Mouse (Mus musculus) cerebellum, adult 2 months (tissue): ENCODE data around the gene Shcbp1l. TPM values are rescaled to one million over a fixed set of nuclear protein-coding genes. Genes with fewer than 3 reads are reported as not detected.

Experiments
- DNase-seq, 2 experiments: peaks; one replicate each; pipeline ENCODE4 v3.0.0; 2021
- H3K27ac ChIP-seq: fragments of 200-500 bp; 2 replicates; pipeline ENCODE4 v1.5.1; 2012; ENCODE audit warnings: low read length, control low read depth, inconsistent platforms; ENCODE audit not compliant: insufficient read depth
- H3K27me3 ChIP-seq: fragments of 200-500 bp; 2 replicates; pipeline ENCODE4 v1.6.1; 2012; ENCODE audit warnings: inconsistent platforms, mild to moderate bottlenecking, low read length, moderate library complexity; ENCODE audit not compliant: control insufficient read depth, insufficient read depth
- H3K4me1 ChIP-seq: fragments of 200-500 bp; 2 replicates; pipeline ENCODE4 v1.6.1; 2011; ENCODE audit warnings: low read length; ENCODE audit not compliant: control insufficient read depth, insufficient read depth
- H3K4me3 ChIP-seq: fragments of 200-500 bp; replicated peaks from 2 replicates; pipeline ENCODE3; 2011; ENCODE audit warnings: mild to moderate bottlenecking, low read depth, low read length, control low read depth; ENCODE audit not compliant: insufficient read depth
- CTCF ChIP-seq: fragments of 200-500 bp; IDR thresholded peaks from 2 replicates; pipeline ENCODE4 v1.5.1; 2011; ENCODE audit warnings: low read depth, mild to moderate bottlenecking, control low read depth, low read length, moderate library complexity, borderline replicate concordance; ENCODE audit not compliant: insufficient read depth
- POLR2A ChIP-seq: fragments of 200-500 bp; IDR thresholded peaks from 2 replicates; pipeline ENCODE4 v1.6.1; 2011; ENCODE audit warnings: low read length, control low read depth, borderline replicate concordance; ENCODE audit not compliant: insufficient read depth
- WGBS: fragments of 180-500 bp; shearing (Covaris S2); methylation state at CpG from one replicate; pipeline ENCODE4 v1.1.7; 2018; 5-methylcytosine and 5-hydroxymethylcytosine counted together
- polyA plus RNA-seq: library from polyadenylated mRNA; depleted of rRNA; stranded (reverse); fragments of >200 nt; gene quantifications from 2 replicates; pipeline ENCODE4 v1.2.3, GENCODE M21; 2012

The Shcbp1l gene
- polyA plus RNA-seq, 1 experiment, result 7.0 TPM

DNA sequence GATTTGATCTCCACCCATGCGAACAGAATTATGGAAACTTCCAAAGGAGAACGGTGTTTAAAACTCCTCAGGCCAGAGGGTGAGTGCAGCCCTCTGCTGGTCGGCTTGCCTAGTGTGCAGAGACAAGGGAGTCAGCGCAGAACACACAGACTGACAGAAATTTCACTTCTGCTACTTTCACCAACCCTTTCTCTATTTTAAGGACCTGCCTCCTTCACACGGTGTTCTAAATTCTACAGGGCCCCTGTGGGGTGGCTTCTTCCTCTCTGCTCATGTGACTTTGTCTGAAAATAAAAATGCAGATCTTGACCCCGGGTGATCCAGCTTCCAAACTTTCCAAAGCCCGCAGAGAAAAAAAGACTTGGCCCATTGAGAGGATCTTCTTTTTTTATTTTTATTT, 64.2 kb downstream of the Shcbp1l start:
- WGBS, result 48% methylated on average over 7 of the region's 7 CpGs
- Histone ChIP-seq H3K27me3 (no peaks in the 10 kb centered on the region), H3K4me1 (peaks cover 4% of the 10 kb centered on the region; the same call in 1 of the 2 replicates), H3K27ac (no peak overlapping the region), H3K4me3 (no peak overlapping the region)
- DNase-seq, result no peak
- TF ChIP-seq CTCF, result no peak
- TF ChIP-seq POLR2A, result no peak

GRCm38 (mm10) chr1:153489540-153489939, 64.6 kb downstream of the Shcbp1l start:
- TF ChIP-seq POLR2A (no peak), CTCF (no peak)
- no peak for DNase-seq
- H3K4me3 ChIP-seq, result no peak overlapping the region
- 57% methylated on average over 2 of the region's 2 CpGs for WGBS
- peaks cover 4% of the 10 kb centered on the region; the same call in 1 of the 2 replicates for H3K4me1 ChIP-seq
- H3K27ac ChIP-seq, result no peak overlapping the region
- H3K27me3 ChIP-seq, result no peaks in the 10 kb centered on the region

- 84% methylated on average over 4 of the region's 4 CpGs for WGBS
- Histone ChIP-seq H3K4me3 (no peak overlapping the region), H3K27ac (no peak overlapping the region), H3K27me3 (no peaks in the 10 kb centered on the region), H3K4me1 (peaks cover 4% of the 10 kb centered on the region; the same call in 1 of the 2 replicates)
- DNase-seq, result no peak
- TF ChIP-seq CTCF, result no peak
These were observed 65.0 kb downstream of the Shcbp1l start for GRCm38 (mm10) chr1:153489963-153490362.

GRCm38 (mm10) chr1:153491345-153491744, 66.4 kb downstream of the Shcbp1l start:
- Histone ChIP-seq H3K4me3 (no peak overlapping the region), H3K27ac (no peak overlapping the region), H3K4me1 (no peaks in the 10 kb centered on the region), H3K27me3 (no peaks in the 10 kb centered on the region)
- DNase-seq, result no peak
- TF ChIP-seq POLR2A (no peak), CTCF (no peak)
- 93% methylated on average over 2 of the region's 2 CpGs for WGBS

GRCm38 (mm10) chr1:153491822-153492221, 66.9 kb downstream of the Shcbp1l start:
- no peak for DNase-seq
- Histone ChIP-seq H3K4me3 (no peak overlapping the region), H3K27me3 (no peaks in the 10 kb centered on the region), H3K4me1 (no peaks in the 10 kb centered on the region), H3K27ac (no peak overlapping the region)
- no peak for TF ChIP-seq POLR2A
- no peak for TF ChIP-seq CTCF
- WGBS, result 87% methylated on average over 1 of the region's 1 CpGs

GRCm38 (mm10) chr1:153493338-153493737, 68.4 kb downstream of the Shcbp1l start:
- TF ChIP-seq POLR2A (no peak), CTCF (no peak)
- no peaks in the 10 kb centered on the region for H3K27me3 ChIP-seq
- no peak overlapping the region for H3K27ac ChIP-seq
- WGBS, result 28% methylated on average over 4 of the region's 4 CpGs
- no peak overlapping the region for H3K4me3 ChIP-seq
- no peak for DNase-seq
- no peaks in the 10 kb centered on the region for H3K4me1 ChIP-seq

DNA sequence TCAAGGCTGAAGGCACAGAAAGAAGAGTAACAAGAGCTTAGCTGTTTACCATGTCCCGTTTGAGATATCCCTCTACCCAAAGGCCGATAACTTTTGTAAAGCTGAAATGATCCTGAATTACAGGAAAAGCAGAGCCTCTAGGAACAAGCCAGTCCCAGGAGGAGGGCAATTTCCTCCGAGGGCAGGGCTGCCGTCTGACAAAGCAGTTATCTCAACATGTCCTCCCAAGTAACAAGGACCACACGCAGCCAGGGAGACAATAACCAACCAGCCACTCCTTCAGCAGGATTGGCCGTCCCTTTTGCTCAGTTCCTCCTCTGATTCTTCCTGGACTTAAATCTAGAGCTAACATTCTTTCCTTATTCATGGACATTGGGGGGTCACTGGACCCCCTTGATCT, 69.0 kb downstream of the Shcbp1l start:
- DNase-seq, result no peak
- no peaks in the 10 kb centered on the region for H3K27me3 ChIP-seq
- WGBS, result 16% methylated on average over 6 of the region's 6 CpGs
- H3K4me1 ChIP-seq, result no peaks in the 10 kb centered on the region
- no peak overlapping the region for H3K27ac ChIP-seq
- TF ChIP-seq CTCF (no peak), POLR2A (no peak)
- H3K4me3 ChIP-seq, result no peak overlapping the region

GRCm38 (mm10) chr1:153496030-153496429, 71.1 kb downstream of the Shcbp1l start:
- TF ChIP-seq CTCF, result no peak
- TF ChIP-seq POLR2A, result no peak
- no peak for DNase-seq
- 82% methylated on average over 3 of the region's 3 CpGs for WGBS

More at GRCm38 (mm10) chr1:153496030-153496429, 71.1 kb downstream of the Shcbp1l start:
- Histone ChIP-seq H3K4me1 (no peaks in the 10 kb centered on the region), H3K4me3 (no peak overlapping the region), H3K27me3 (no peaks in the 10 kb centered on the region), H3K27ac (no peak overlapping the region)
